Mouse (Mus musculus) cerebellum, adult 2 months (tissue): ENCODE measurements around the gene Nqo1. TPM values are rescaled to one million over a fixed set of nuclear protein-coding genes. Genes with fewer than 3 reads are reported as not detected.
A peak's percentile ranks its signal among the peaks of the same experiment; 100 is the strongest.

Source experiments
- DNase-seq, 2 experiments: peaks; one replicate each; pipeline ENCODE4 v3.0.0; 2021
- H3K27ac ChIP-seq: fragments of 200-500 bp; 2 replicates; pipeline ENCODE4 v1.5.1; 2012; ENCODE audit warnings: low read length, control low read depth, inconsistent platforms; ENCODE audit not compliant: insufficient read depth
- H3K27me3 ChIP-seq: fragments of 200-500 bp; 2 replicates; pipeline ENCODE4 v1.6.1; 2012; ENCODE audit warnings: inconsistent platforms, mild to moderate bottlenecking, low read length, moderate library complexity; ENCODE audit not compliant: control insufficient read depth, insufficient read depth
- H3K4me1 ChIP-seq: fragments of 200-500 bp; 2 replicates; pipeline ENCODE4 v1.6.1; 2011; ENCODE audit warnings: low read length; ENCODE audit not compliant: control insufficient read depth, insufficient read depth
- H3K4me3 ChIP-seq: fragments of 200-500 bp; replicated peaks from 2 replicates; pipeline ENCODE3; 2011; ENCODE audit warnings: mild to moderate bottlenecking, low read depth, low read length, control low read depth; ENCODE audit not compliant: insufficient read depth
- CTCF ChIP-seq: fragments of 200-500 bp; IDR thresholded peaks from 2 replicates; pipeline ENCODE4 v1.5.1; 2011; ENCODE audit warnings: low read depth, mild to moderate bottlenecking, control low read depth, low read length, moderate library complexity, borderline replicate concordance; ENCODE audit not compliant: insufficient read depth
- POLR2A ChIP-seq: fragments of 200-500 bp; IDR thresholded peaks from 2 replicates; pipeline ENCODE4 v1.6.1; 2011; ENCODE audit warnings: low read length, control low read depth, borderline replicate concordance; ENCODE audit not compliant: insufficient read depth
- WGBS: fragments of 180-500 bp; shearing (Covaris S2); methylation state at CpG from one replicate; pipeline ENCODE4 v1.1.7; 2018; 5-methylcytosine and 5-hydroxymethylcytosine counted together
- polyA plus RNA-seq: library from polyadenylated mRNA; depleted of rRNA; stranded (reverse); fragments of >200 nt; gene quantifications from 2 replicates; pipeline ENCODE4 v1.2.3, GENCODE M21; 2012; rRNA removed

The Nqo1 gene
- polyA plus RNA-seq, result 7.9 and 10.3 TPM in 2 replicates

GRCm38 (mm10) chr8:107403038-107403781 is at the start of gene Nqo1:
TSS of gene Nqo1 (minus strand) at chr8:107403206.
- 14% methylated on average over 22 of the region's 22 CpGs for WGBS
- Histone ChIP-seq H3K4me3 (peak within 1 kb of the TSS; percentile 72), H3K4me1 (peaks cover 11% of the 10 kb centered on the region), H3K27me3 (no peaks in the 10 kb centered on the region), H3K27ac (no peak within 1 kb of the TSS)
- DNase-seq, result peak; percentile 65 to 72
- TF ChIP-seq POLR2A (0 out of 2 replicates have a peak, but pooled peaks have one; percentile 31), CTCF (no peak)

- TF ChIP-seq CTCF (no peak), POLR2A (no peak)
- no peak for DNase-seq
- no peaks in the 10 kb centered on the region for H3K4me1 ChIP-seq
- H3K27ac ChIP-seq, result no peak overlapping the region
- 73% methylated on average over 13 of the region's 13 CpGs for WGBS
- no peaks in the 10 kb centered on the region for H3K27me3 ChIP-seq
- no peak overlapping the region for H3K4me3 ChIP-seq
Measured at GRCm38 (mm10) chr8:107451414-107452066, 48.5 kb upstream of the Nqo1 start.

- 74% methylated on average over 6 of the region's 6 CpGs for WGBS
- no peaks in the 10 kb centered on the region for H3K4me1 ChIP-seq
- no peaks in the 10 kb centered on the region for H3K27me3 ChIP-seq
- H3K27ac ChIP-seq, result no peak overlapping the region
- no peak for DNase-seq
- no peak for TF ChIP-seq CTCF
- TF ChIP-seq POLR2A, result no peak
- H3K4me3 ChIP-seq, result no peak overlapping the region
Measured at GRCm38 (mm10) chr8:107449655-107450054, 46.6 kb upstream of the Nqo1 start.

- TF ChIP-seq CTCF (no peak), POLR2A (no peak)
- DNase-seq, result no peak
- Histone ChIP-seq H3K27ac (no peak overlapping the region), H3K4me3 (no peak overlapping the region), H3K4me1 (no peaks in the 10 kb centered on the region; the same call in 1 of the 2 replicates), H3K27me3 (no peaks in the 10 kb centered on the region)
- WGBS, result 59% methylated on average over 8 of the region's 8 CpGs
Measured at GRCm38 (mm10) chr8:107449130-107449529, 46.1 kb upstream of the Nqo1 start.

- H3K27ac ChIP-seq, result no peak overlapping the region
- TF ChIP-seq CTCF (no peak), POLR2A (no peak)
- H3K4me3 ChIP-seq, result no peak overlapping the region
- no peak for DNase-seq
- 73% methylated on average over 4 of the region's 4 CpGs for WGBS
- H3K27me3 ChIP-seq, result no peaks in the 10 kb centered on the region
- no peaks in the 10 kb centered on the region; the same call in 1 of the 2 replicates for H3K4me1 ChIP-seq
Measured at GRCm38 (mm10) chr8:107448382-107448889, 45.4 kb upstream of the Nqo1 start.

- DNase-seq, result no peak
- no peaks in the 10 kb centered on the region; the same call in 1 of the 2 replicates for H3K4me1 ChIP-seq
- no peaks in the 10 kb centered on the region for H3K27me3 ChIP-seq
- H3K4me3 ChIP-seq, result no peak overlapping the region
- H3K27ac ChIP-seq, result no peak overlapping the region
- TF ChIP-seq POLR2A, result no peak
- no peak for TF ChIP-seq CTCF
Measured at GRCm38 (mm10) chr8:107447713-107448112, 44.7 kb upstream of the Nqo1 start.

- H3K27ac ChIP-seq, result no peak overlapping the region
- DNase-seq, result no peak
- no peaks in the 10 kb centered on the region; the same call in 1 of the 2 replicates for H3K4me1 ChIP-seq
- H3K4me3 ChIP-seq, result no peak overlapping the region
- H3K27me3 ChIP-seq, result no peaks in the 10 kb centered on the region
- TF ChIP-seq POLR2A (no peak), CTCF (no peak)
- WGBS, result 36% methylated on average over 3 of the region's 3 CpGs
Measured at GRCm38 (mm10) chr8:107444626-107445025, 41.6 kb upstream of the Nqo1 start.
